ENCODE assay signal across 9 mouse cellular contexts in the genomic region with DNA sequence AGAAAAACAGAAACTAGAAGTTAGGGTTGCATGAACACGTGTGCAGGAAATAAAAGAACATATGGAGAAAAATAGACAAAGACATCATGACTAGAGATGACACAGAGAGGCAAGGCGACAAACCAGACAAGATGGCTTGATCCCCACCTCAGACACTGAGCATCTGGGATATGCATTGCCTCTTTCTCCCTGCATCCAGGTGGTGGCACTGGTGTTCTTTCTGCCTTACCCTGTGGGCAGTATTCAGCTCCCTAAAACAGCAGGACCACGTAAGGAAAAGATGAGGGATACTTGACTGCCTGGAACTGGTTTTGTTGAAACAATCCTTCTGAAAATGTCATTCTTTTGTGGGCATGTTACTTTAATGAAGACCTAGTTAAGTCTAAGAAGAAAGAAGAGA.
DNase-seq lines count a peak whose midpoint lies in the region; ATAC-seq and TF ChIP-seq lines count a peak whose summit lies in the region.
"Had no signal": no experiment of that assay in that cellular context is flagged by ENCODE, and none has a peak within 500 bp of the region (broad histone marks: within the 10 kb centered on the region; RNA-seq: fewer than 3 reads in every experiment).

No protein-coding gene starts in this region.

- H3K9ac ChIP-seq in ES-Bruce4 (ENCODE audit: low read depth, poor library complexity, severe bottlenecking), result no peak overlapping the region
- H3K9ac ChIP-seq in hindbrain, postnatal 0 days (replicated peaks; ENCODE audit: low read length), result no peak overlapping the region
- no peak overlapping the region for H3K9ac ChIP-seq in midbrain, postnatal 0 days (replicated peaks; ENCODE audit: low read length, poor library complexity, severe bottlenecking)

- H3K27ac ChIP-seq in ES-Bruce4 (ENCODE audit: insufficient read depth, low read length), result no peak overlapping the region
- H3K27ac ChIP-seq in hindbrain, postnatal 0 days, result no peak overlapping the region
- H3K27ac ChIP-seq in midbrain, postnatal 0 days (ENCODE audit: low read depth, low read length), result no peak overlapping the region
- H3K27ac ChIP-seq: macrophage had no signal

- TF ChIP-seq CTCF in ES-Bruce4 (IDR thresholded peaks at IDR 0.05; ENCODE audit: low read depth, low read length), result peak; percentile 64
- TF ChIP-seq CTCF in hindbrain, postnatal 0 days (IDR thresholded peaks at IDR 0.05; ENCODE audit: low read depth), result peak; percentile 85
- peak; percentile 81 for TF ChIP-seq CTCF in midbrain, postnatal 0 days (IDR thresholded peaks at IDR 0.05)

- peak; percentile 9 for DNase-seq in 416B (ENCODE audit: low read depth)
- DNase-seq in embryo, embryonic 9.5 days (ENCODE audit: extremely low spot score), result peak; percentile 57
- DNase-seq in hindbrain, postnatal 0 days (ENCODE audit: low spot score), result peak; percentile 67
- DNase-seq in layer of hippocampus, postnatal 25 days (ENCODE audit: extremely low spot score in 1 of 2, low spot score in 1 of 2), result peak; percentile 22 to 54
- peak; percentile 57 for DNase-seq in midbrain, postnatal 0 days (ENCODE audit: low spot score)
- DNase-seq in MN1 (ENCODE audit: low spot score), result no peak
- no peak for DNase-seq in spleen, adult 18-20 months

- TF ChIP-seq POLR2A in ES-Bruce4 (IDR thresholded peaks at IDR 0.05; ENCODE audit: insufficient read depth, low read length), result no peak

- no peak overlapping the region for H3K4me3 ChIP-seq in ES-Bruce4 (ENCODE audit: low read depth, low read length)
- no peak overlapping the region for H3K4me3 ChIP-seq in hindbrain, postnatal 0 days (ENCODE audit: low read length)
- H3K4me3 ChIP-seq in midbrain, postnatal 0 days (ENCODE audit: low read depth, low read length), result no peak overlapping the region

- no peaks in the 10 kb centered on the region for H3K4me1 ChIP-seq in ES-Bruce4 (ENCODE audit: control insufficient read depth, insufficient read depth, low read length)
- H3K4me1 ChIP-seq in hindbrain, postnatal 0 days (ENCODE audit: insufficient read depth, low read length), result no peaks in the 10 kb centered on the region
- no peaks in the 10 kb centered on the region for H3K4me1 ChIP-seq in midbrain, postnatal 0 days (ENCODE audit: insufficient read depth, low read length)

- no peaks in the 10 kb centered on the region for H3K36me3 ChIP-seq in ES-Bruce4 (ENCODE audit: control insufficient read depth, insufficient read depth, low read length, poor library complexity, severe bottlenecking)
- H3K36me3 ChIP-seq in hindbrain, postnatal 0 days (ENCODE audit: insufficient read depth, low read length), result no peaks in the 10 kb centered on the region
- H3K36me3 ChIP-seq in midbrain, postnatal 0 days (ENCODE audit: insufficient read depth, low read length), result no peaks in the 10 kb centered on the region

- 28% methylated on average over 3 of the region's 3 CpGs for WGBS in hindbrain, postnatal 0 days
- WGBS in midbrain, postnatal 0 days, result 29% methylated on average over 3 of the region's 3 CpGs

- peaks cover 2% of the 10 kb centered on the region; the same call in 1 of the 2 replicates for H3K27me3 ChIP-seq in ES-Bruce4 (ENCODE audit: control insufficient read depth, insufficient read depth, low read length, poor library complexity, severe bottlenecking)
- H3K27me3 ChIP-seq in hindbrain, postnatal 0 days (ENCODE audit: insufficient read depth, low read length), result no peaks in the 10 kb centered on the region
- H3K27me3 ChIP-seq in midbrain, postnatal 0 days (ENCODE audit: insufficient read depth, low read length), result no peaks in the 10 kb centered on the region

- H3K4me2 ChIP-seq in hindbrain, postnatal 0 days (ENCODE audit: low read depth, low read length), result no peak overlapping the region
- no peak overlapping the region for H3K4me2 ChIP-seq in midbrain, postnatal 0 days (ENCODE audit: low read depth, low read length, poor library complexity, severe bottlenecking)

- ATAC-seq in hindbrain, postnatal 0 days, result peak; percentile 82
- ATAC-seq in midbrain, postnatal 0 days (ENCODE audit: low FRiP score), result 0 out of 2 replicates have a peak, but pooled peaks have one; percentile 60

- TF ChIP-seq EP300 in ES-Bruce4 (IDR thresholded peaks at IDR 0.05; ENCODE audit: insufficient read depth, low read depth, low read length), result no peak

- H3K9me3 ChIP-seq in ES-Bruce4 (replicated peaks; ENCODE audit: control insufficient read depth, insufficient read depth, low read length, poor library complexity, severe bottlenecking), result no peaks in the 10 kb centered on the region
- no peaks in the 10 kb centered on the region for H3K9me3 ChIP-seq in hindbrain, postnatal 0 days (ENCODE audit: low read length)
- H3K9me3 ChIP-seq in midbrain, postnatal 0 days (ENCODE audit: low read length), result no peaks in the 10 kb centered on the region

Comparison
In these comparisons a context has a peak if more than half of its experiments do, and no peak if none do; other contexts are left out.
1. DNase-seq: peak in 416B (single experiment), embryo, embryonic 9.5 days (single experiment), hindbrain, postnatal 0 days (single experiment), layer of hippocampus, postnatal 25 days (2 of 2) and midbrain, postnatal 0 days (single experiment); none in MN1 (single experiment) and spleen, adult 18-20 months (0 of 2).
2. Peak in every context shown above with its lines, with median percentiles within 50 percentile points of each other: CTCF ChIP-seq.